In the genomic region with DNA sequence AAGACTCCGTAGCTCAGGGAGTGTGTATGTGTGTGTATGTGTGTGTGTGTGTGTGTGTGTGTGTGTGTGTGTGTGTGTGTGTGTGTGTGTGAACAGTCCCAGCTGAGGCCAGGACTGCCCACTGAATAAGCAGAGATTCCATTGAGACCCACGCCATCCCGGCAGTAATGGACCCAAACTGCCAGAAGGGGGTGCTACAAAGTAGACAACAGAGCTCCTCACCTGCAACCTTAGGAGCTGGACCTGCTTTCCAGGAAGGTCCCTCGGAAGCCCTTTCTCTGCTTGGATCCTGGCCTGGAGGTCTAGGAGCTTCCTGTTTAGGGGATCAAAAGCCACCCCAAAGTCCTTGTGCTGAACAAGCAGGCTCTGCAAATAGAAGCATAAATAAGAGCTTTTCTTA, we compare ENCODE assay signal across 9 mouse cellular contexts. TPM values are rescaled to one million over a fixed set of nuclear protein-coding genes. Genes with fewer than 3 reads are reported as not detected.
A peak's percentile ranks its signal among the peaks of the same experiment; 100 is the strongest.
DNase-seq lines count a peak whose midpoint lies in the region; ATAC-seq and TF ChIP-seq lines count a peak whose summit lies in the region.
"Had no signal": no experiment of that assay in that cellular context is flagged by ENCODE, and none has a peak within 500 bp of the region (broad histone marks: within the 10 kb centered on the region; RNA-seq: fewer than 3 reads in every experiment).

No protein-coding gene starts in this region.

- H3K4me1 ChIP-seq in ES-Bruce4 (ENCODE audit: control insufficient read depth, insufficient read depth, low read length), result no peaks in the 10 kb centered on the region
- no peaks in the 10 kb centered on the region for H3K4me1 ChIP-seq in bone marrow macrophage, adult 2 months (ENCODE audit: control insufficient read depth, insufficient read depth, low read length)
- H3K4me1 ChIP-seq in thymus, adult 2 months (replicated peaks; ENCODE audit: control insufficient read depth, insufficient read depth, low read length), result no peaks in the 10 kb centered on the region

- 59% methylated on average over 4 of the region's 4 CpGs for WGBS in thymus, adult 2 months

- no peak overlapping the region for H3K9ac ChIP-seq in ES-Bruce4 (ENCODE audit: low read depth, poor library complexity, severe bottlenecking)
- H3K9ac ChIP-seq: midbrain, embryonic 12.5 days had no signal

- H3K27ac ChIP-seq in left cerebral cortex, adult 2 months, result no peak overlapping the region
- no peak overlapping the region for H3K27ac ChIP-seq in ES-Bruce4 (ENCODE audit: insufficient read depth, low read length)
- no peak overlapping the region for H3K27ac ChIP-seq in bone marrow macrophage, adult 2 months (ENCODE audit: insufficient read depth, low read depth, low read length)
- no peak overlapping the region for H3K27ac ChIP-seq in thymus, adult 2 months (ENCODE audit: control insufficient read depth, insufficient read depth, low read length)
- H3K27ac ChIP-seq: midbrain, embryonic 12.5 days had no signal

- intact Hi-C loops in left cerebral cortex, adult 2 months (cut with DNase I), result loop anchor here (5.0 kb wide), 1 partner anchor 473 kb away; no protein-coding TSS in a partner anchor

- no peak overlapping the region for H3K4me3 ChIP-seq in left cerebral cortex, adult 2 months
- H3K4me3 ChIP-seq in ES-Bruce4 (ENCODE audit: low read depth, low read length), result no peak overlapping the region
- no peak overlapping the region for H3K4me3 ChIP-seq in bone marrow macrophage, adult 2 months (ENCODE audit: insufficient read depth, low read length)
- no peak overlapping the region for H3K4me3 ChIP-seq in thymus, adult 2 months (ENCODE audit: control insufficient read depth, insufficient read depth, low read length)
- H3K4me3 ChIP-seq: midbrain, embryonic 12.5 days had no signal

- H3K9me3 ChIP-seq in ES-Bruce4 (replicated peaks; ENCODE audit: control insufficient read depth, insufficient read depth, low read length, poor library complexity, severe bottlenecking), result no peaks in the 10 kb centered on the region
- H3K9me3 ChIP-seq: midbrain, embryonic 12.5 days had no signal

- H3K36me3 ChIP-seq in ES-Bruce4 (ENCODE audit: control insufficient read depth, insufficient read depth, low read length, poor library complexity, severe bottlenecking), result no peaks in the 10 kb centered on the region
- peaks cover 10% of the 10 kb centered on the region; the same call in 1 of the 2 replicates for H3K36me3 ChIP-seq in thymus, adult 2 months (ENCODE audit: control insufficient read depth, insufficient read depth, low read length)
- H3K36me3 ChIP-seq: midbrain, embryonic 12.5 days had no signal

- DNase-seq in left cerebral cortex, adult 2 months (ENCODE audit: extremely low spot score in 1 of 2, low spot score in 2 of 2), result peak; percentile 41 to 58
- no peak for DNase-seq in left cerebral cortex, adult 11 months (ENCODE audit: low spot score)
- peak; percentile 79 for DNase-seq in kidney, postnatal 10 days
- DNase-seq in thymus, adult 2 months, result peak; percentile 70

- ATAC-seq in erythroid progenitor cell, adult 5-6 weeks (replicated peaks; ENCODE audit: low FRiP score, poor library complexity, severe bottlenecking), result peak; percentile 69; the same call in 1 of the 2 replicates
- ATAC-seq in megakaryocyte progenitor cell, adult 5-6 weeks (replicated peaks; ENCODE audit: poor library complexity), result peak; percentile 80

- TF ChIP-seq EP300 in ES-Bruce4 (IDR thresholded peaks at IDR 0.05; ENCODE audit: insufficient read depth, low read depth, low read length), result no peak

- TF ChIP-seq CTCF in left cerebral cortex, adult 2 months (IDR thresholded peaks at IDR 0.05), result peak; percentile 57
- TF ChIP-seq CTCF in ES-Bruce4 (IDR thresholded peaks at IDR 0.05; ENCODE audit: low read depth, low read length), result peak; percentile 89
- TF ChIP-seq CTCF in bone marrow macrophage, adult 2 months (IDR thresholded peaks at IDR 0.05; ENCODE audit: low read depth, low read length), result peak; percentile 58
- TF ChIP-seq CTCF in thymus, adult 2 months (IDR thresholded peaks at IDR 0.05; ENCODE audit: borderline replicate concordance, control insufficient read depth, extremely low read depth, insufficient read depth, low read length, poor library complexity), result peak; percentile 70; the same call in 1 of the 2 replicates

- TF ChIP-seq POLR2A in ES-Bruce4 (IDR thresholded peaks at IDR 0.05; ENCODE audit: insufficient read depth, low read length), result no peak
- no peak for TF ChIP-seq POLR2A in bone marrow macrophage, adult 2 months (IDR thresholded peaks at IDR 0.05; ENCODE audit: borderline replicate concordance, low read depth, low read length)
- no peak for TF ChIP-seq POLR2A in thymus, adult 2 months (IDR thresholded peaks at IDR 0.05; ENCODE audit: control insufficient read depth, extremely low read depth, insufficient read depth, low read length, poor library complexity)

- no peaks in the 10 kb centered on the region for H3K27me3 ChIP-seq in ES-Bruce4 (ENCODE audit: control insufficient read depth, insufficient read depth, low read length, poor library complexity, severe bottlenecking)
- no peaks in the 10 kb centered on the region for H3K27me3 ChIP-seq in thymus, adult 2 months (ENCODE audit: control insufficient read depth, insufficient read depth, low read length)

RNA-seq across cellular contexts. Expression of gene Syne3, which starts 55.7 kb away (rescaled TPM):
- 1 to 10 TPM; 1.7 to 1.9 TPM for total RNA-seq in left cerebral cortex, adult 2 months (2021)
- 1.2 and 1.9 TPM in 2 replicates for polyA plus RNA-seq in ES-Bruce4 (2011; ENCODE audit: insufficient read depth, insufficient read length, low read depth, missing spikeins)
- 13.4 and 18.2 TPM in 2 replicates for polyA plus RNA-seq in bone marrow macrophage, adult 2 months (2012; ENCODE audit: insufficient read depth, insufficient read length, missing spikeins)
- total RNA-seq in erythroid progenitor cell, adult 5-6 weeks (2015; ENCODE audit: low replicate concordance), result 19.7 and 20.9 TPM in 2 replicates
- 29.5 and 46.1 TPM in 2 replicates for total RNA-seq in erythroid progenitor cell, adult 5-6 weeks (2017; ENCODE audit: low replicate concordance)
- total RNA-seq in megakaryocyte progenitor cell, adult 5-6 weeks (2015), result 10.1 and 13.1 TPM in 2 replicates
- 19.5 and 21.1 TPM in 2 replicates for total RNA-seq in megakaryocyte progenitor cell, adult 5-6 weeks (2017)
- polyA plus RNA-seq in thymus, adult 2 months (2012; rRNA removed), result 16.4 and 20.1 TPM in 2 replicates
